Mouse (Mus musculus): ENCODE data around the gene Atf6b. TPM values are rescaled to one million over a fixed set of nuclear protein-coding genes. Genes with fewer than 3 reads are reported as not detected.

Atf6b gene
- total RNA-seq, 2 experiments from 2014 or later, result 15.3 to 16.1 TPM

GRCm38 (mm10) chr17:34645256-34645829 is 1.6 kb upstream of the Atf6b start:
- peak in 1 of 2 experiments; percentile 8 for DNase-seq
- intact Hi-C loops (cut with DNase I), result no loop called here

- intact Hi-C loops (cut with DNase I), result no loop called here
- no peak for DNase-seq
These were observed 975 bp upstream of the Atf6b start for GRCm38 (mm10) chr17:34645831-34646511.

- intact Hi-C loops (cut with DNase I), result no loop called here
- no peak for DNase-seq
These were observed 1.4 kb downstream of the Atf6b start for GRCm38 (mm10) chr17:34648141-34648890.

- intact Hi-C loops (cut with DNase I), result no loop called here
- DNase-seq, result no peak
These were observed 2.3 kb downstream of the Atf6b start for GRCm38 (mm10) chr17:34649106-34649864.

- DNase-seq, result no peak
- intact Hi-C loops (cut with DNase I), result loop anchor here (5.0 kb wide), 1 partner anchor 162 kb away; no protein-coding TSS in a partner anchor
These were observed 3.8 kb downstream of the Atf6b start for GRCm38 (mm10) chr17:34650781-34651180.

GRCm38 (mm10) chr17:34651507-34652221 is 4.7 kb downstream of the Atf6b start:
- DNase-seq, result no peak
- intact Hi-C loops (cut with DNase I), result loop anchor here (5.0 kb wide), 1 partner anchor 161 kb away; no protein-coding TSS in a partner anchor

- intact Hi-C loops (cut with DNase I), result loop anchor here (5.0 kb wide), 1 partner anchor 160 kb away; no protein-coding TSS in a partner anchor
- no peak for DNase-seq
These were observed 5.6 kb downstream of the Atf6b start for GRCm38 (mm10) chr17:34652546-34652945.

GRCm38 (mm10) chr17:34652985-34653384 is 6.0 kb downstream of the Atf6b start:
- DNase-seq, result no peak
- intact Hi-C loops (cut with DNase I), result loop anchor here (5.0 kb wide), 1 partner anchor 159 kb away; no protein-coding TSS in a partner anchor

GRCm38 (mm10) chr17:34653746-34654285 is 6.9 kb downstream of the Atf6b start:
- peak; percentile 74 to 79 for DNase-seq
- intact Hi-C loops (cut with DNase I), result loop anchor here (1.0 to 5.0 kb wide), 2 partner anchors 59 to 158 kb away; no protein-coding TSS in a partner anchor

- DNase-seq, result no peak
- intact Hi-C loops (cut with DNase I), result loop anchor here (1.0 to 5.0 kb wide), 2 partner anchors 59 to 158 kb away; no protein-coding TSS in a partner anchor
These were observed 7.4 kb downstream of the Atf6b start for GRCm38 (mm10) chr17:34654392-34654791.

GRCm38 (mm10) chr17:34655160-34655559 is 8.2 kb downstream of the Atf6b start:
- intact Hi-C loops (cut with DNase I), result loop anchor here (1.0 to 5.0 kb wide), 2 partner anchors 26 to 182 kb away; partner anchors contain the start of genes Dxo and Stk19
- DNase-seq, result peak in 1 of 2 experiments; percentile 71

- DNase-seq, result peak; percentile 89 to 92
- intact Hi-C loops (cut with DNase I), result loop anchor here (1.0 to 5.0 kb wide), 2 partner anchors 26 to 182 kb away; partner anchors contain the start of genes Dxo and Stk19
These were observed 8.6 kb downstream of the Atf6b start for GRCm38 (mm10) chr17:34655581-34655991.

- intact Hi-C loops (cut with DNase I), result loop anchor here (5.0 kb wide), 1 partner anchor 181 kb away; the partner anchor contains the start of genes Dxo and Stk19
- peak in 1 of 2 experiments; percentile 54 for DNase-seq
These were observed 9.7 kb downstream of the Atf6b start for GRCm38 (mm10) chr17:34656666-34657065.

- DNase-seq, result no peak
- intact Hi-C loops (cut with DNase I), result loop anchor here (5.0 kb wide), 1 partner anchor 180 kb away; the partner anchor contains the start of genes Dxo and Stk19
These were observed 10.3 kb downstream of the Atf6b start for GRCm38 (mm10) chr17:34657271-34657670.

- no peak for DNase-seq
- intact Hi-C loops (cut with DNase I), result loop anchor here (5.0 kb wide), 1 partner anchor 179 kb away; the partner anchor contains the start of genes Dxo and Stk19
These were observed 11.2 kb downstream of the Atf6b start for GRCm38 (mm10) chr17:34658145-34658544.

- intact Hi-C loops (cut with DNase I), result loop anchor here (5.0 kb wide), 1 partner anchor 179 kb away; the partner anchor contains the start of genes Dxo and Stk19
- DNase-seq, result no peak
These were observed 11.6 kb downstream of the Atf6b start for GRCm38 (mm10) chr17:34658591-34658990.

- intact Hi-C loops (cut with DNase I), result loop anchor here (5.0 kb wide), 1 partner anchor 178 kb away; the partner anchor contains the start of genes Dxo and Stk19
- no peak for DNase-seq
These were observed 12.4 kb downstream of the Atf6b start for GRCm38 (mm10) chr17:34659181-34659896.

GRCm38 (mm10) chr17:34659897-34660214 is 12.9 kb downstream of the Atf6b start:
- intact Hi-C loops (cut with DNase I), result loop anchor here (5.0 kb wide), 1 partner anchor 177 kb away; the partner anchor contains the start of genes Dxo and Stk19
- no peak for DNase-seq
